Mouse (Mus musculus) kidney, adult 2 months (tissue): Measurements from ENCODE around the gene Akt1s1.

Experiments used
- CTCF ChIP-seq: fragments of 200-500 bp; conservative IDR thresholded peaks from 2 replicates; pipeline ENCODE4 v1.5.1; 2011; ENCODE audit warnings: low read depth, mild to moderate bottlenecking, control low read depth, low read length, moderate library complexity, mixed read lengths; ENCODE audit not compliant: insufficient read depth, insufficient read length
- POLR2A ChIP-seq: fragments of 200-500 bp; IDR thresholded peaks from one replicate; pipeline ENCODE4 v1.6.1; 2011; ENCODE audit warnings: low read depth, low read length, control low read depth

- no peak for TF ChIP-seq CTCF
- TF ChIP-seq POLR2A, result no peak
Measured at GRCm38 (mm10) chr7:44836016-44836404, 12.8 kb upstream of the Akt1s1 start.
